Mouse (Mus musculus) cerebellum, adult 9-10 months (tissue): ENCODE data around the gene Cd300lb.
"Not testable (repeated sequence)": the region's sequence is repeated elsewhere in the genome, so short reads cannot be mapped to it uniquely, and the experiment has no call there.

Experiments used
- DNase-seq: peaks from one replicate; pipeline ENCODE4 v3.0.0; 2022

Cd300lb gene

DNA sequence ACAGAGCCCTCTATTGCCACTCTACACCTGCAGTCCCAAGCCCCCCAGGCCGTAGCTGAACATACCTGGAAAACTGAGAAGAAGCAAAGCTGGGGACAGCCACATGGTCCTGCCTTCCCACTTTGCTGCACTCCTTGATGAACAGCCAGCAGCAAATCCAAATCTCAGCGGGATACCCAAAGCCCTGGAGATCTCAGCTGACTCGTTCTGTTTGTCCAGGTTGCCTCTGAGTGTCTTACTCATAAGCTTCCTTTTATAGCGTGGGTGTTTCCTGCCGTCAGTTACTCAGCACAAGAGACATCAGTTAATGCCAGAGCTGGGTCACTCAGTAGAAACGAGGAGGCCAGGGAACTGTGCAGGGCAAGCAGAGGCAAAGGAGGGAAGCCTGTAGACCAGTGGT is at the start of gene Cd300lb:
Gene Cd300lb, minus strand, starts transcription at position 243 of the 400 bp plus-strand sequence.
- no peak for DNase-seq

DNA sequence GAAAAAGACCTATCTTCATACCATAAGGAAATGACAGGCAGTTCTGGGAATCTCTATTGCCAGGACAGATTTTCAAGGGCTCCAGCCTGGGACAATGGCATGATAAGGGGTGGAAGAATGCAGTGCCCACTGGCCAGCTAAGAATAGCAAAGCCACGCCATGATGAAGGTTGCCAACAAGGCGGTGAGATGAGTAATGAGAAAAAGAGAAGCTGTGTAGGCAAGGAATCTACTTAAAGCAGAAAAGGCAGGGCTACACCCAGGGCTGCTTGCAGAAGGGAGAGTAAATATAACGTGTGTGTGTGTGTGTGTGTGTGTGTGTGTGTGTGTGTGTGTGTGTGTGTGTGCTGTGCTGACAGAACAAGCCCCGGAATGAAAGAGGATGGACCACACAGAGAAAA is 47.7 kb upstream of the Cd300lb start:
- no peak for DNase-seq

DNA sequence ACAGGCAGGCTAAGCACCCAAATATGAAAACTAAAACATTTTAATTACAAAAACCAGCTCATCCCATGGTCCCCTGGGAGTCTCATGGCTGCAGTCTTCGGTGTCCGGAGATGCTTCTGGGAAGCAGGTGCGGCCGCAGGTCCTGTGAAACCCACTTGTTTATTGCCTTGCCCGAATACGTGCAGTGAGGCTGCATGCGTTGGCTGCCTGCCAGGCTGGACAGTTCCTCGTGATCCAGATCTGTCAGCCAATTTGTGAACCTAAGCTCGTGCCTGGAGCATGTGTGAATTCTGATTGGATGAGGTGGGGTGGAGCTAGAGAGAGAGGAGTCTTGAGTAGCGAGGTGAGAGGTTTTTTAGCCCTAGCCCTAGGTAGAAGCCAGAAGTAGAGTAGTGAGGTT is 38.5 kb upstream of the Cd300lb start:
- DNase-seq, result no peak

DNA sequence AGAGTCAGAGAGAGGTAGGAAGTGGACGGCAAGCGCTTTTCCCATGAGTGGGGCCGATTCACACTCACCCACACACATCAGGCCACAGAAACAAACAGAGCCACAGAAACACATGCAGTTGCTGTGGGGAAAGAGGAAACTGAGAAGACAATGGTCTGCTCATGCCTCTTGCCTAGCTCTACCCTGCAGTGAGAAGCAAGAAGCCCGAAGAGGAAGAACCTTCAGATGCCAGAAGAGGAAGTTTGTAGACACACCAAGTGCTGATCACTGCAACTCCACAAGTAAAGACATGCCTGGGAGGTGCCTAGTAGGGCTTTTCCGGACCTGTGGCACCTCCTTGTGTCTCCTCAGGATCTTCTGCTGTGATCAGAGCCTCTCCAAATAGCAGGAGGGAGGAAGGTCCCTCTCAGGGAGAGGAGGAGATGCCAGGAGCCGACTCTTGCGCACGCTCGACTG is 34.6 kb upstream of the Cd300lb start, which contains the start of gene Cd300c:
Gene Cd300c, minus strand, starts transcription at position 406 of the 456 bp plus-strand sequence.
- DNase-seq, result no peak

DNA sequence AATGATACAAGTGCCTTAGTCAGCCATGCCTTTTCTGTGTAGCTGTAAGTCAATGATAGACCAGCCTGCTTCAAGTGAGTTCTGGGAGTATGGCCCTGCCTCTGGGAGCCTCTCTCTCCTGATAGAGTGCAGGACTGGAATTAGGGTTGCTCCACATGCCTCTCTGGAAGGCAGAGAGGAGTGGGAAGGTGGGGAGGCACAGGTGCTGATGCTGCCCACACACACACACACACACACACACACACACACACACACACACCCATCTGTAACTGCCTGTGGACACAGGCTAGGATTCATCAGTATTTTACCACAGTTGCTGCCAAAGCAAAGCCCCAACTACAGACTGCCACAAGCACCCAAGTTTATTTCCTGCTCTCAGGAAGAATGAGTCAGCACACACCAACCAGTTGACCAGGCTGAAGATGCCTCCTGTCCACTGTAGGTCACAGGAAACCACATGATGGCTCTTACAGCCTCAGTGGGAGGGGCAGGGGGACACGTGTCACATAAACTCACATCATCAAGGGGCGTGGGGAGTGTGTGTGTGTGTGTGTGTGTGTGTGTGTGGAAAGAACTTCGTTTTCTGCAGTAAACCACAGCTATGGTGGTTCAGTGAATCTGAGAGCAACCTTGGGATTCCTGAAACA is 31.1 kb upstream of the Cd300lb start:
- DNase-seq, result no peak

DNA sequence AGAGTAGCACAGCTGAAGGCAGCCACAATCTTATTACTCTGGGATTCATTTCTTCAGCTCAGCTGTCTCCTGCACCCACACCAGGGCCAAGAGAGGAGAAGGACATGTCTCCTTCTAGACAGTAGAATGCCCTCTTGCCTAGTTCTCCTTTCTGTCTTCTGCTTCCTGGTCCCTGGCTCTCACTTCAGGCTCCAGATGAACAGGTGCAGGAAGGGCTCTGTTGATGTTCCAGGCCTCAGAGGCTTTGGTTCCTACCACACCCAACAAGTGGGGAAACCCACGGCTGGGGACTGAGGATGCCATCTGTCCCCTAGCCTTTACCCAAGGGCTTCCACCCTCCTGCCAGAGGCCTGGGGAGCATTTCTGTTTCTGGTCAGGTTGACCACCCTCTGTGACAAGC is 26.2 kb upstream of the Cd300lb start:
- DNase-seq, result no peak

DNA sequence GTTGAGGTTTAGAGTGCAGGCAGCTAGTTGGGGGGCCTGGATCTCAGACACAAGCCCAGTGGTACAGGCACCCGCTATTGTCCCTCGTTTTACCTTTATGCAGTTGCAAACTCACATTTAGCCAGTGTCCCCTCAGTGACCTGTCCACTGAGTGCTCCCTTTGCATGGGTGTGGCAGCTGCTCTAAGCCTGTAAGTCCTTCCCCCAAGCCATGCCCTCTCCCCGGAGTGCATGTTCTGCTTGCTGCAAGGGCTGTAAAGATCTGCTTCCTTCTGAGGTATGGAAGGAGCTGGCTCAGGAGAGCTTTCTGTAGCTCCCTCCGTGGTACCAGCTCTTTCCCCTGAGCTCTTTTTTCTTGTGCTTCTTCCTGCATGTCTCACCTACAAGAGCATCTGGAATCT is 595 bp downstream of the Cd300lb start:
- no peak for DNase-seq

DNA sequence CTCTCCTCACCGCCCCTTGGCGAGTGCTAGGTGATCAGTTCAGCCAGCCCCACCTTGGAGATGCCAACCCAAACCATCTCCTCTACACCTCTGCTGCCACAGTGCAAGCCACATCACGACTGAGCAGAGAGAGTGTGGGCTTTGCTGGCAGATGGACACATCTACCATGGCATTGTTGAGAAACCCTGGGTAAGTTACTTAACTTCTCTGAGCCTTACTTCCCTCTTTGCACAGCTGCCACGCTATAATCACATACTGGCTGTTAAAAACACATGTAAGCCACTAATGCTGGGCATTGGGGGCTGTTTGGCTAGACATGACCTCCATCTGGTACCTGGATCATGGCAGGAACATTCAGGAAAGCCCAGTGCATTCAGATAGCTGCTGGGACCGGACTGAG is 3.1 kb downstream of the Cd300lb start:
- no peak for DNase-seq

DNA sequence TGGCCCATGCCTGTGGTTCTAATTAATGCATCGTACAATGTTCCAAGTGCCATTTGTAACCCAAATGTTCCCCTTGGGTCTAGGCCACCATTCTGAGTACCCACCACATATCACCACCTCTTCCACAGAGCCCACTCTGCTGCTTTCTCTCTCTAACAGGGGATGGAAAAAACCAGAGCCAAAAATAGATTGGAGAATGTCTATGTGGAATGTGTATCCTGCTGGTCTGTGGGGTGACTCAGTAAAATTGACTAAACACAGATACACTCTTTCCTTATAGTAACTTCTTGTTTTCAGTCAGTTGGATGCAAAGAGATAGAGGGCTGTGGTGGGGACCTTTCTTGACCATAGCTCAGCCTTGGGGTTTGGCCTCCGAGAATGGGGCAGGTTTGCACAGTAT is 4.6 kb downstream of the Cd300lb start:
- no peak for DNase-seq

DNA sequence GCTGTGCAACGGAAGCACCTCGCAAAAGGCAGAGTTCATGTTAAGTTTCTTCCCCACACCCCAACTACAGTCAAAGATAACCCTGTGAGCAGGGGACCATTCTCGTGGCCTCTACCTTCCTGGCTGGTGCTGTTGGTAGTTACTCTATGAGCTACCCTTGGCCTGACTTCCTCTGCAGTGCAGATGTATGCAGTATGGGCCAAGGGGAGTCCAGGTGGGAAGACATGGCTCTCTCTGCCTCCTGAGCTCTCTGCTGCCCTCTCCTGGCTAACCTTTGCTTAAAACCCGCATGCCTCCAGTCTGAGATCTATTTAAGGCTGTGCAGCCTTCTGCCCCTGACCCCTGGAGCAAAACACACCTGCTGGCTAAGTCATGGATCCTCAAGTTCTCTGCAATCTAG is 10.2 kb downstream of the Cd300lb start:
- no peak for DNase-seq

DNA sequence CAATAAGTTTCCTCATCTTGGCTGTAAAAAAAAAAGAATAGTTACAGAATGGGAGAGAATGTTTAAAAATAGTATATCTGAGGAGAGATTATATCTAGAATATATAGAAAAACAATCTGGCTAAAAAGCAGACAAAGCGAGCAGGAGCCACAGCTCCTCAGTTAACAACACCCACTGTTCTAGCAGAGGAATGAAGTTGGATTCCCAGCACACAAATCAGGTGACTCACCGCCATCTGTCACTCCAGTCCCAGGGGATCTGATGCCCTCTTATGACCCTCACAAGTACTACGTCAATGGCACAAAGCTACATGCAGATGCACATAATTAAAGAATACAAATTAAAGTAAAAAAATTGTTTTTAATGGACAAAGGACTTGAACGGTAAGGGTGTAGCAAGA is 11.7 kb downstream of the Cd300lb start:
- peak; percentile 88 for DNase-seq

DNA sequence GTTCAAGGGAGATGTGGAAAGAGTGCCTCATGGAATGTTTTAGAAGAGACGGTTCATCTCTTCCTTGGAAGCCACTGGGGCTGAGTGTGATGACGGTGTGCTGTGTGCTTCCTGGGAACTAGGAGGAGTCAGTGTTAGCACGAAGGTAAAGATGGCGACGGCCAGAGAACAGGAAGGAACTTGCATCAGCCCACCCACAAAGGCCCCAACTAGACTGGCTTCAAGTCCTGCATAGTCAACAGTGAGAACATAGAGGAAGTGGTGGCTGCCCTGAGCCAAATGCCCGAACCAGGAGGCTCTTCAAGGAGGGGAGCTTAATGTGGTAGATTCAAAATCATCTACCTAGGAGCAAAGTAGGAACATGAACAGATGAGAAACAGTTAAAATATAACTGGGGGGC is 17.1 kb downstream of the Cd300lb start:
- DNase-seq, result no peak

DNA sequence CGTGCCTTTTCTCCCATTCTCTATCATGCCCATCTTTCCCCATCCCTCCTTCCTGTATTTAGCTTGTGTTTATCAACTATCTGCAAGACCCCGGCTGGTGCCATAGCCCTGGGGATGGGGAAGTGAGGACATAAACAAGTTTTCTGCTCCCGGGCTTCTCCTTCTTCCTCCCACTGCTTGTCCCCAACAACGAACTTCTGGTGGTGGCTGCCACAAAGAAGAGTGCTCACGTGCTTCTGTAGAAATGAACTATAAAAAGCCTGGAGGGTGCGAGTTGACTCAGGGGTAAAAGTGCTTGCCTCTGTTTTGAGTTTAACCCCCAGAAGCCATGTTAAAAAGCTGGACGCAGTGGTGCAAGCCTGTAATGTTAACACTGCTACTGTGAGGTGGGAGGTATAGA is 19.2 kb downstream of the Cd300lb start:
- DNase-seq, result no peak

DNA sequence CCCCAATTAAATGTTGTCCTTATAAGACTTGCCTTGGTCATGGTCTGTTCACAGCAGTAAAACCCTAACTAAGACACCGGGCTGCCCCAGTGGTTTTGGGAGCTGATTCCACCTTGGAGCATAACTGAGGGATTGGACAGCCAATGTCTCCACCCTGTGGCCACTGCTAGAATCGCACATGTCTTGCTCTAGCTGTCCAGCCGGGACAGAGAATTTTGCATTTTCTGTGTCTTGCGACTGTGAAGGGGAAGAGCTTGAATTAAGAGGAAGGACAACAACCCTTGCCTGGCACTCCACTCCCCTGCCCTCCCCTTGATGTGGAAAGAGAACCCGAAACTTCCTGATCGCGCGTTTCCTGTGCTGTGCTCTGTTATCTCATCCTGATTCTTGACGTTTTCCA is 21.3 kb downstream of the Cd300lb start:
- DNase-seq, result peak; percentile 88

DNA sequence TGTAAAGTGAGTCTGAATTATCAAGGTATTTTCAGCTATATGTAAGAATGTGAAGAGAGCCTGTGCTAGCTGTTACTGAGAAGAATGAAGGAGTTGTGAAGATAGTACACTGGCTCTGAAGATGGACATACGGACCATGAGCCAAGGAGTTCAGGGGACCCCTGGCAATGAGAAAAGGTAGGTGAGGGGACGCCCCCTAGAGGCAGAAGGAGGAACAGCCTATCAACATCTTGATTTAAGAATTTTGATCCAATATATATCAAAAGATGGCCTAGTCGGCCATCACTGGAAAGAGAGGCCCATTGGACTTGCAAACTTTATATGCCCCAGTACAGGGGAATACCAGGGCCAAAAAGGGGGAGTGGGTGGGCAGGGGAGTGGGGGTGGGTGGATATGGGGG is 24.6 kb downstream of the Cd300lb start:
- DNase-seq, result not testable (repeated sequence)

DNA sequence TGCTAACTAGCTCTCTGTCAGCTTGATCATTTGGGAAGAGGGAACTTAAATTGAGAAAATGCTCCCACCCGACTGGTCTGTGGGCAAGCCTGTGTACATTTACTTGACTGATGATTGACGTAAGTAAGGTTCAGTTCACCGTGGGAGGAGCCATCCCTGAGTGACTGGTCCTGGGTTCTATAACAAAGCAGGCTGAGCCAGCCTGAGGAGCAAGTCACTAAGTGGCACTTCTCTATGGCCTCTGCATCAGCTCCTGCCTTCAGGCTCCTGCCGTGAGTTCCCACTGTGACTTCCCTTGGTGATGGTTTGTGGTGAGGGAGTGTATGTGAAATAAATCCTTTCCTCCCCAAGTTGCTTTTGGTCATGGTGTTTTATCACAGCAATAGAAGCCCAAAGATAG is 26.1 kb downstream of the Cd300lb start:
- DNase-seq, result no peak

DNA sequence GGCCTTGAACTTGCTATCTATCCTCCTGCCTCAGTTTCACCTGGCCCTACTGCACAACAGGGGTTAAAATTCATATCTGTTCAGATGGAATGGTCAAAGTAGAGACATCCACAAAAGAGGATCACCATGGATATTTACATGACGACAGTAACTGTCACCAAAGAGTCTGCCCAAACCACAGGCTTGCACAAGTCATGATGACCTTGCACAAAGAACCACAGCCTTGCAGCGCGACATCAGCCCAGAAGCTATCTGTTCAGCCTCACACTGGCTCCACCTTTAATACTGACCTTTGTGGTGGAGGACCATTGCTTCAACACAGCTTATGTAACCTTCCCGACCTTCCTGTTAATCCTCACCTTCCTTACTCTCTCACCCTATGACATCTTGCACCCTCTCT is 26.6 kb downstream of the Cd300lb start:
- no peak for DNase-seq

DNA sequence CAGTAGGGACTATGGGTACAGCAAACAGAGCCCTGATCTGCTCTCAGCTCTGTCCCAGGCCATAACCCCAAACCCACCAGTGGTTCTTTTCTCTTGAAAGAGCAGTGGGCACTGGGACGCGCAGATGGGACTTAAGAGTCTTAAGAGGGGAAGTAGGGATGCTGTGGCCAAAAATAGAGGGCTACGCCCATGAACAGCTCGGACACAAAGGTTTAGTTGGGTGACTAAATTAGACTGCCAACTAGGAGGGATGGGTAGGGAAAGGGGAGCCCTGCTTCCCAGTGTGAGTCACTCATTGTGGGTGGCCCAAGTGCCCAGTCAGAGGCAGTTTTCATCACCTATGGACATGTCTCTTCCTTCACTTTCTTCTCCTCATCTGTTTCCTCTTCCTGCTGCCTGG is 31.0 kb downstream of the Cd300lb start:
- DNase-seq, result no peak

DNA sequence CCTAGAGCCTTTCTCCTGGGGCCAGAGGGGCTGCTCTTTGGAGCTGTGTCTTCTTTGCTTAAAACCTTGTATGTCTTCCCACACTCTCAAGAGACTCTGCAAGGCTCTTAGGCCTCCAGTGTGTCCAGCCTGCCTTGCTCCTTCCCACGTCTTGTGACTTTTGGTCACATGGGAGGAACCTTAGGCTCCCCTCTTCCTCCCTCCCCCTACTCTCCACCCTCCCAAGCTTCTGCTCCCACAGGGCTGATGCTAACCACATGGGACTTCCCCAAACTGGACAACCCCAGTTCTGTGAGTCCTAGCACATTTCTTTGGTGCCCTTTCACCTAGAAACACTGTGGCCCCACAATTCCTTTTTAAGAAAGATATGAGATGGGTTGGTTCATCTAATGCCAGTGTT is 36.2 kb downstream of the Cd300lb start:
- no peak for DNase-seq

DNA sequence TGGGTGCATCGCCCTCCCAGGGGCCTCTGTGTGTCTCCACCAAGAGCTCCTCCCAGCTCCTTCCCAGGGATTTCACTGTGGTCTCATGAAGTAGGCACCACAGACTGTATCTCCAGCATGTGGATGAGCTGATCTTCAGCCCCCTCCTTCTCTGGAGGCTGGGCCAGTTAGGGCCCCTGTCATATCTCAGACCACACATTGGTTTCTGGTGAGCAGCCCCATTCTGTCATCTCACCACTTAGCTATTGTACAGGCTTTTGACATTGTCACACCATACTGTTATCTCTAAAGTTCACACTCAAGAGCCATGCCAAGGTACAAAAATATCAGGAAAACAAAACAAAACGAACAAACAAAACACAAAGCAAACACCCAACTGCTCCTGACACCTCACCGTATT is 38.1 kb downstream of the Cd300lb start:
- no peak for DNase-seq

DNA sequence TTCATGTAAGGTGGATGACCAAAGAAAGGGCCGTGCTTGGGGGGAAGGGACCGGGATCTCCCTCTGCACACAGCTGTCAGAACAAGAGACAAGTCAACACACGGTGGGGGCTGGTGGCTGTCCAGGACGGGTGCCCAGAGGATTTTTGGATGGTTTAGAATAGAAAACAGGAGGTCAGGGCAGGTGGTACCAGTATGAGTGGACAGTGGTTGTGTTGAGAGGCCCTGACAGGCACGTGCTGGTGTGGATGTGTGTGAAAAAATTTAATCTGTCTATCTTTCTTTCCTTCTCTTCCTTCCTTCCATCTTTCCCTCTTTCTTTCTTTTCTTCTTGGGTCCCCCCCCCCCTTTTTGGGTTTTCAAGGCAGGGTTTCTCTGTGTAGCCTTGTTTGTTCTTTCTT is 43.6 kb downstream of the Cd300lb start:
- DNase-seq, result no peak

DNA sequence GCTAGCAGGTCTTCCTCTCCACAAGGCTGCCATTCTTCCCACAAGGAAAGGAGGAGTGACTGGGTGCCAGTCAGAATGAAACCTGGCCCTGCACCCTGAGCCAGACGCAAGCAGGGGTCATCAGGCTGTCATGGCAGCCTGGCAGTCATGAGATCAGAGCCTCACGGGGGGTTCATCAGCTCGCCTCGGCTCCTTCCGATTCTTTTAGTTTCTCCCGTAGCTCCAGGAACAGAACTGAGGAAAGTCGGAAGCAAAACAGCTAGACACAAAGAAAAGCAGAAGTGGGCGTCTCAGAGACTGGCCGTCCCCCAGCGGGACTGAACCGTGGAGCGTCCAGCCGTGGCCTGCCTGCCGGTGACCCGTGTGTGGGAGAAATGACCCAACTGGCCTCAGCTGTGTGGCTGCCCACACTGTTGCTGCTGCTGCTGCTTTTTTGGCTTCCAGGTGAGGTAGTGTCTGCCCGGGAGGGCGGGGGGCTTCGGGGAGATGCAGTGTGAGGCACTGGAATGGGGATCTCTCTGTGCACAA is 44.1 kb downstream of the Cd300lb start, which contains the start of gene Cd300a:
Gene Cd300a, plus strand, starts transcription at position 51 of the 528 bp plus-strand sequence.
- no peak for DNase-seq

DNA sequence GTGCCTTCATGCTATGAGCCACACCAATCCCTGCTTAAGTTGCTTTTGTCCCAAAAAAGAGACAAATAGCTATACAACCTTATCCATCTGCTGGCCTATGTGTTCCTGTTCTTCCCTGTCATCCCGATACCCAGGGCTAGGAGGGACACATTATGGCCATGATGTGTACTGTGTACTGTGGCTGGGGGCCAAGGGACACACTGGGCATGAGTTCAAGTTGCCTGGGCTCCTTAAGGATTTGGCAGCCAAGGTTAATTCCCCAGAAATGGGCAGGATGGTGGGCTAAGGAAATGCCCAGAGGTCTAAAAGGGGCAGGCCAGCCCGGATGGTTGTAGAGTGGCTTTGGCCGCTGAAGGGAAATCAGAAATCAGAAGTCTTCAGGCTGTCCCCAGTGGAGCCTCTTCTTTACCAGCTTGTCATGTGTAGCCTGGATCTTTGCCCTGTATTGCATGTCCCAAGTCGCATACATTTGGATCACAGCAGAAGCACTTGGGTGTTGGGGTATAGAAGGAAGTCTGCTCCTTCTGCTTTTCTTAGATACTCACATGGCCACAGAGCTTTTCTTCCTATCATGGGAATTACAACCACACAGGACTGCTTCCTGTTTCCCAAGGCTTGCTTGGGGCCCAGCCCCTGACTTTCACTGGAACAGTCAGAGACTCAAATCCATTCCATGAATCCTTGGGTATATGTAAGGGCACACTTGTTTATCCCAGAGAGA is 49.6 kb downstream of the Cd300lb start:
- peak; percentile 74 for DNase-seq

DNA sequence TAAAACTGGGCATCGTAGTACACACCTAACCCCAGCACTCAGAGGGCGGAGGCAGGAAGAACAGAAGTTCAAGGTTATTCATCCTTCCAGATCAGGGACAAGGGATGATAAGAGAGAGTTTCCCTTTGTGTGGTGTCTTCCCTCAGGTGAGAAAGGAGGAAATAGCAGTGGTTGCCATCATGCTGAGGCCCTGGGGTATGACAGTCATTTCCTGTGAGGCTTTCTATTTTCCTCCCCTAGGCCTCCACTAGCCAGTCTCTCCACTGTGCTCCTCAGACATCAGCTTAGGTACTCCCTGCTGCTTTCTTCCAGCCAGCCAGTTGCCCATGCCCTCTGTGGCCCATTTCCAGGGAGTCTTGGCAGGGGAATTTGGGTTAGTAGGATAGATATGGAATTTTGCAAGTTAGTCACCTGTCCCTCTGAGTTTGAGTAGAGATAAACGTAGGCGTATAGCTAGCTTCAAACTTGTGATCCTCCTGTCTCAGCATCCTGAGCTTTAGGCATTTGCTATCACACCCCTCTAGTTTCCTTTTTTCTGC is 50.9 kb downstream of the Cd300lb start:
- DNase-seq, result peak; percentile 45
